Comparison of ENCODE assay signal across 8 mouse cellular contexts in genomic region chr12:108274313-108274595, GRCm38 (mm10). TPM values are rescaled to one million over a fixed set of nuclear protein-coding genes. Genes with fewer than 3 reads are reported as not detected.
DNase-seq lines count a peak whose midpoint lies in the region; ATAC-seq and TF ChIP-seq lines count a peak whose summit lies in the region.

No protein-coding gene starts in this region.

- no peak for TF ChIP-seq EP300 in liver, postnatal 0 days (IDR thresholded peaks at IDR 0.05; ENCODE audit: low read depth)

- in situ Hi-C loops in ES-E14 (cut with MboI; ENCODE audit: low sequenced_read_pairs in 2 of 2, unreplicated experiment in 2 of 2): no loop called here

- H3K27ac ChIP-seq in heart, embryonic 14.5 days (replicated peaks in 1 of 2; ENCODE audit: control insufficient read depth in 1 of 2, insufficient read depth in 1 of 2, low read depth in 2 of 2, low read length in 2 of 2): no peak overlapping the region
- no peak overlapping the region for H3K27ac ChIP-seq in ES-E14 (ENCODE audit: insufficient read depth, low read depth, low read length, poor library complexity, severe bottlenecking)
- H3K27ac ChIP-seq in forebrain, embryonic 14.5 days (ENCODE audit: low read depth, low read length): peak overlapping the region; percentile 87; the same call in 1 of the 2 replicates
- H3K27ac ChIP-seq in liver, postnatal 0 days (ENCODE audit: low read depth): no peak overlapping the region

- H3K9ac ChIP-seq in heart, embryonic 14.5 days (ENCODE audit: low read length): peak overlapping the region; percentile 73
- H3K9ac ChIP-seq in ES-E14 (ENCODE audit: insufficient read depth, low read depth, low read length, poor library complexity, severe bottlenecking): peak overlapping the region; percentile 78
- peak overlapping the region; percentile 86 for H3K9ac ChIP-seq in forebrain, embryonic 14.5 days (ENCODE audit: low read length)
- H3K9ac ChIP-seq in liver, postnatal 0 days (replicated peaks): peak overlapping the region; percentile 38

- no peak for TF ChIP-seq CTCF in liver, postnatal 0 days (IDR thresholded peaks at IDR 0.05; ENCODE audit: low read depth)

- H3K4me1 ChIP-seq in heart, embryonic 14.5 days (ENCODE audit: control insufficient read depth in 2 of 2, insufficient read depth in 2 of 2, low read length in 2 of 2): peaks cover 49 to 68% of the 10 kb centered on the region in 2 experiments
- H3K4me1 ChIP-seq in ES-E14 (ENCODE audit: control insufficient read depth in 2 of 2, insufficient read depth in 2 of 2, low read length in 2 of 2, poor library complexity in 1 of 2): peaks cover 12 to 31% of the 10 kb centered on the region in 2 experiments
- H3K4me1 ChIP-seq in forebrain, embryonic 14.5 days (ENCODE audit: control insufficient read depth, insufficient read depth, low read length): peaks cover 62% of the 10 kb centered on the region
- H3K4me1 ChIP-seq in liver, postnatal 0 days (ENCODE audit: insufficient read depth): peaks cover 29% of the 10 kb centered on the region

- peak overlapping the region; percentile 62 to 63 for H3K4me3 ChIP-seq in heart, embryonic 14.5 days (ENCODE audit: control insufficient read depth in 1 of 2, insufficient read depth in 1 of 2, low read depth in 1 of 2, low read length in 2 of 2)
- peak overlapping the region; percentile 78 to 86 for H3K4me3 ChIP-seq in ES-E14 (ENCODE audit: insufficient read depth in 1 of 2, low read depth in 1 of 2, low read length in 2 of 2, poor library complexity in 1 of 2, severe bottlenecking in 1 of 2)
- peak overlapping the region; percentile 74 for H3K4me3 ChIP-seq in forebrain, embryonic 14.5 days (ENCODE audit: low read depth, low read length)
- H3K4me3 ChIP-seq in liver, postnatal 0 days (ENCODE audit: low read depth, low read length): peak overlapping the region; percentile 63

- H3K36me3 ChIP-seq in heart, embryonic 14.5 days (ENCODE audit: control insufficient read depth, insufficient read depth, low read length): no peaks in the 10 kb centered on the region
- peaks cover 8% of the 10 kb centered on the region; the same call in 1 of the 2 replicates for H3K36me3 ChIP-seq in ES-E14 (ENCODE audit: control insufficient read depth, insufficient read depth, low read length, poor library complexity, severe bottlenecking)
- H3K36me3 ChIP-seq in forebrain, embryonic 14.5 days (ENCODE audit: control insufficient read depth, insufficient read depth, low read length): no peaks in the 10 kb centered on the region
- H3K36me3 ChIP-seq in liver, postnatal 0 days (replicated peaks; ENCODE audit: insufficient read depth, low read length): no peaks in the 10 kb centered on the region

- DNase-seq in heart, postnatal 36 days: no peak
- DNase-seq in ES-E14 (ENCODE audit: low read depth, low spot score): no peak
- DNase-seq in forebrain, embryonic 14.5 days (ENCODE audit: low spot score): no peak
- DNase-seq in liver, postnatal 0 days: no peak
- DNase-seq in ovary, postnatal 14 days (ENCODE audit: low spot score): no peak
- no peak for DNase-seq in gastrocnemius, postnatal 4 days (ENCODE audit: low spot score in 2 of 2)
- no peak for DNase-seq in urinary bladder, adult 18-20 months (ENCODE audit: low spot score in 2 of 2)

- H3K9me3 ChIP-seq in heart, embryonic 14.5 days (ENCODE audit: control insufficient read depth, low read length): no peaks in the 10 kb centered on the region
- H3K9me3 ChIP-seq in ES-E14 (ENCODE audit: control insufficient read depth, insufficient read depth, low read depth, low read length): no peaks in the 10 kb centered on the region
- no peaks in the 10 kb centered on the region for H3K9me3 ChIP-seq in forebrain, embryonic 14.5 days (replicated peaks; ENCODE audit: control insufficient read depth, low read length)
- H3K9me3 ChIP-seq in liver, postnatal 0 days (ENCODE audit: low read length): no peaks in the 10 kb centered on the region

- no peaks in the 10 kb centered on the region for H3K27me3 ChIP-seq in heart, embryonic 14.5 days (ENCODE audit: control insufficient read depth, insufficient read depth, low read length)
- H3K27me3 ChIP-seq in forebrain, embryonic 14.5 days (replicated peaks; ENCODE audit: control insufficient read depth, insufficient read depth, low read length): no peaks in the 10 kb centered on the region
- H3K27me3 ChIP-seq in liver, postnatal 0 days (ENCODE audit: insufficient read depth, low read length): peaks cover 36% of the 10 kb centered on the region

- intact Hi-C loops in heart, postnatal 36 days (cut with DNase I): loop anchor here (2.0 kb wide), 1 partner anchor 39 kb away; no protein-coding TSS in a partner anchor

- no peak for ATAC-seq in heart, embryonic 14.5 days (ENCODE audit: insufficient number of reproducible peaks, insufficient read depth, low FRiP score, low read depth)
- no peak for ATAC-seq in forebrain, embryonic 14.5 days
- ATAC-seq in liver, postnatal 0 days: no peak

- peak overlapping the region; percentile 92 for H3K4me2 ChIP-seq in heart, embryonic 14.5 days (ENCODE audit: low read length)
- peak overlapping the region; percentile 97 for H3K4me2 ChIP-seq in forebrain, embryonic 14.5 days (ENCODE audit: low read length)
- peak overlapping the region; percentile 97 for H3K4me2 ChIP-seq in liver, postnatal 0 days (ENCODE audit: low read depth, low read length)

- WGBS in heart, embryonic 14.5 days: under 1% methylated on average over 35 of the region's 35 CpGs
- 0% methylated on average over 30 of the region's 35 CpGs for WGBS in forebrain, embryonic 14.5 days
- WGBS in liver, postnatal 0 days (ENCODE audit: insufficient replicate concordance): 4% methylated on average over 28 of the region's 35 CpGs

TF ChIP-seq in ES-E14, 5 proteins besides CTCF, POLR2A, EP300 and RAD21:
- TF ChIP-seq CHD2 (IDR thresholded peaks at IDR 0.05; ENCODE audit: low read depth, low read length): no peak
- no peak for TF ChIP-seq MAFK (IDR thresholded peaks at IDR 0.05; ENCODE audit: insufficient read depth, low read depth, low read length)
- no peak for TF ChIP-seq ZNF384 (IDR thresholded peaks at IDR 0.05; ENCODE audit: low read depth, low read length)
- TF ChIP-seq HCFC1 (IDR thresholded peaks at IDR 0.05; ENCODE audit: borderline replicate concordance, insufficient read depth, low read length): no peak
- no peak for TF ChIP-seq ZC3H11A (IDR thresholded peaks at IDR 0.05; ENCODE audit: borderline replicate concordance, low read depth, low read length)

RNA-seq across cellular contexts. Expression of gene Ccdc85c, which starts 1.0 kb away (rescaled TPM):
- 7.2 and 8.2 TPM in 2 replicates for polyA plus RNA-seq in heart, embryonic 14.5 days (2014; fragmentation: Nextera tagmentation; extraction: Ambion mirVana)
- 10 to 100 TPM; 33.6 to 38.9 TPM for total RNA-seq in heart, postnatal 36 days (2021)
- 21.9 and 24.4 TPM in 2 replicates for total RNA-seq in ES-E14 (2012; rRNA removed)
- polyA plus RNA-seq in forebrain, embryonic 14.5 days (2014; fragmentation: Nextera tagmentation; extraction: Ambion mirVana): 13.6 and 14.5 TPM in 2 replicates
- 1.5 TPM in 2 replicates for polyA plus RNA-seq in liver, postnatal 0 days (2015; fragmentation: Nextera tagmentation; extraction: Ambion mirVana)
- total RNA-seq in gastrocnemius, postnatal 4 days (2021): 1 to 10 TPM; 7.3 to 8.4 TPM

RNA-seq across cellular contexts. Expression of gene Hhipl1, which starts 31.8 kb away (rescaled TPM):
- 0.63 and 0.84 TPM in 2 replicates for polyA plus RNA-seq in heart, embryonic 14.5 days (2014; fragmentation: Nextera tagmentation; extraction: Ambion mirVana)
- total RNA-seq in heart, postnatal 36 days (2021): 1 to 10 TPM in 1 of 2 experiments, under 1 TPM in 1; 0.94 to 1.6 TPM
- total RNA-seq in ES-E14 (2012; rRNA removed): 0.53 and 1.0 TPM in 2 replicates
- 1.0 and 1.4 TPM in 2 replicates for polyA plus RNA-seq in forebrain, embryonic 14.5 days (2014; fragmentation: Nextera tagmentation; extraction: Ambion mirVana)
- polyA plus RNA-seq in liver, postnatal 0 days (2015; fragmentation: Nextera tagmentation; extraction: Ambion mirVana): 0.02 TPM in 1 of 2 replicates, not detected in the other
- total RNA-seq in gastrocnemius, postnatal 4 days (2021): 1 to 10 TPM in 1 of 2 experiments, under 1 TPM in 1; 0.74 to 1.0 TPM

RNA-seq across cellular contexts. Expression of gene Cyp46a1, which starts 59.9 kb away (rescaled TPM):
- 4.2 and 4.6 TPM in 2 replicates for polyA plus RNA-seq in heart, embryonic 14.5 days (2014; fragmentation: Nextera tagmentation; extraction: Ambion mirVana)
- total RNA-seq in heart, postnatal 36 days (2021): under 1 TPM; 0.41 to 0.44 TPM
- total RNA-seq in ES-E14 (2012; rRNA removed): 0.98 and 1.6 TPM in 2 replicates
- polyA plus RNA-seq in forebrain, embryonic 14.5 days (2014; fragmentation: Nextera tagmentation; extraction: Ambion mirVana): 10.9 and 14.3 TPM in 2 replicates
- polyA plus RNA-seq in liver, postnatal 0 days (2015; fragmentation: Nextera tagmentation; extraction: Ambion mirVana): 0.09 and 0.23 TPM in 2 replicates
- 1 to 10 TPM; 1.9 to 2.4 TPM for total RNA-seq in gastrocnemius, postnatal 4 days (2021)
